Mouse (Mus musculus): Measurements from ENCODE around the gene Tmprss4. TPM values are rescaled to one million over a fixed set of nuclear protein-coding genes. Genes with fewer than 3 reads are reported as not detected.

The Tmprss4 gene
- polyA plus RNA-seq, 1 experiment from 2014 or later: not detected

GRCm38 (mm10) chr9:45235668-45236227 lies 31.9 kb upstream of the Tmprss4 start:
- 90% methylated on average over 6 of the region's 6 CpGs for WGBS
- H3K27ac ChIP-seq (ENCODE audit: low read length): no peak overlapping the region
- H3K4me3 ChIP-seq (replicated peaks; ENCODE audit: low read length): no peak overlapping the region
- H3K9ac ChIP-seq (replicated peaks; ENCODE audit: low read depth, low read length): no peak overlapping the region
- H3K4me2 ChIP-seq (ENCODE audit: low read length): no peak overlapping the region
- no peaks in the 10 kb centered on the region for H3K27me3 ChIP-seq (replicated peaks; ENCODE audit: control insufficient read depth, insufficient read depth, low read length)
- H3K9me3 ChIP-seq (ENCODE audit: control insufficient read depth, low read length): no peaks in the 10 kb centered on the region
- no peaks in the 10 kb centered on the region for H3K4me1 ChIP-seq (replicated peaks; ENCODE audit: control insufficient read depth, insufficient read depth, low read length)
- no peak for ATAC-seq
- H3K36me3 ChIP-seq (ENCODE audit: control insufficient read depth, insufficient read depth): no peaks in the 10 kb centered on the region

GRCm38 (mm10) chr9:45229359-45229758 lies 25.5 kb upstream of the Tmprss4 start:
- H3K9me3 ChIP-seq (ENCODE audit: control insufficient read depth, low read length): no peaks in the 10 kb centered on the region
- H3K36me3 ChIP-seq (ENCODE audit: control insufficient read depth, insufficient read depth): no peaks in the 10 kb centered on the region
- H3K9ac ChIP-seq (replicated peaks; ENCODE audit: low read depth, low read length): no peak overlapping the region
- H3K27me3 ChIP-seq (replicated peaks; ENCODE audit: control insufficient read depth, insufficient read depth, low read length): no peaks in the 10 kb centered on the region
- no peak overlapping the region for H3K4me3 ChIP-seq (replicated peaks; ENCODE audit: low read length)
- H3K27ac ChIP-seq (ENCODE audit: low read length): no peak overlapping the region
- 79% methylated on average over 8 of the region's 8 CpGs for WGBS
- no peak for ATAC-seq
- no peaks in the 10 kb centered on the region for H3K4me1 ChIP-seq (replicated peaks; ENCODE audit: control insufficient read depth, insufficient read depth, low read length)
- H3K4me2 ChIP-seq (ENCODE audit: low read length): no peak overlapping the region

GRCm38 (mm10) chr9:45221567-45221966 lies 17.7 kb upstream of the Tmprss4 start:
- Histone ChIP-seq H3K4me2 (ENCODE audit: low read length) (no peak overlapping the region), H3K27ac (ENCODE audit: low read length) (no peak overlapping the region), H3K9me3 (ENCODE audit: control insufficient read depth, low read length) (no peaks in the 10 kb centered on the region), H3K27me3 (replicated peaks; ENCODE audit: control insufficient read depth, insufficient read depth, low read length) (no peaks in the 10 kb centered on the region), H3K4me3 (replicated peaks; ENCODE audit: low read length) (no peak overlapping the region), H3K9ac (replicated peaks; ENCODE audit: low read depth, low read length) (no peak overlapping the region), H3K4me1 (replicated peaks; ENCODE audit: control insufficient read depth, insufficient read depth, low read length) (no peaks in the 10 kb centered on the region), H3K36me3 (ENCODE audit: control insufficient read depth, insufficient read depth) (no peaks in the 10 kb centered on the region)
- WGBS: 21% methylated on average over 6 of the region's 6 CpGs
- peak; percentile 33; the same call in 1 of the 2 replicates for ATAC-seq

- Histone ChIP-seq H3K9ac (replicated peaks; ENCODE audit: low read depth, low read length) (no peak overlapping the region), H3K27me3 (replicated peaks; ENCODE audit: control insufficient read depth, insufficient read depth, low read length) (no peaks in the 10 kb centered on the region), H3K4me2 (ENCODE audit: low read length) (no peak overlapping the region), H3K36me3 (ENCODE audit: control insufficient read depth, insufficient read depth) (no peaks in the 10 kb centered on the region), H3K27ac (ENCODE audit: low read length) (no peak overlapping the region), H3K4me1 (replicated peaks; ENCODE audit: control insufficient read depth, insufficient read depth, low read length) (no peaks in the 10 kb centered on the region), H3K9me3 (ENCODE audit: control insufficient read depth, low read length) (no peaks in the 10 kb centered on the region), H3K4me3 (replicated peaks; ENCODE audit: low read length) (no peak overlapping the region)
- 88% methylated on average over 3 of the region's 3 CpGs for WGBS
- no peak for ATAC-seq
These were observed 15.8 kb upstream of the Tmprss4 start for GRCm38 (mm10) chr9:45219644-45220043.

- Histone ChIP-seq H3K9ac (replicated peaks; ENCODE audit: low read depth, low read length) (no peak overlapping the region), H3K4me2 (ENCODE audit: low read length) (no peak overlapping the region), H3K4me1 (replicated peaks; ENCODE audit: control insufficient read depth, insufficient read depth, low read length) (no peaks in the 10 kb centered on the region), H3K27ac (ENCODE audit: low read length) (no peak overlapping the region), H3K4me3 (replicated peaks; ENCODE audit: low read length) (no peak overlapping the region), H3K36me3 (ENCODE audit: control insufficient read depth, insufficient read depth) (no peaks in the 10 kb centered on the region), H3K9me3 (ENCODE audit: control insufficient read depth, low read length) (no peaks in the 10 kb centered on the region), H3K27me3 (replicated peaks; ENCODE audit: control insufficient read depth, insufficient read depth, low read length) (no peaks in the 10 kb centered on the region)
- WGBS: 72% methylated on average over 11 of the region's 11 CpGs
- ATAC-seq: no peak
These were observed 11.8 kb upstream of the Tmprss4 start for GRCm38 (mm10) chr9:45215526-45216179.

GRCm38 (mm10) chr9:45212001-45212400 lies 8.1 kb upstream of the Tmprss4 start:
- H3K4me1 ChIP-seq (replicated peaks; ENCODE audit: control insufficient read depth, insufficient read depth, low read length): no peaks in the 10 kb centered on the region
- H3K9me3 ChIP-seq (ENCODE audit: control insufficient read depth, low read length): no peaks in the 10 kb centered on the region
- WGBS: 71% methylated on average over 6 of the region's 6 CpGs

GRCm38 (mm10) chr9:45207015-45207743 lies 3.3 kb upstream of the Tmprss4 start:
- 88% methylated on average over 7 of the region's 7 CpGs for WGBS
- Histone ChIP-seq H3K27me3 (replicated peaks; ENCODE audit: control insufficient read depth, insufficient read depth, low read length) (no peaks in the 10 kb centered on the region), H3K27ac (ENCODE audit: low read length) (no peak overlapping the region), H3K36me3 (ENCODE audit: control insufficient read depth, insufficient read depth) (no peaks in the 10 kb centered on the region), H3K4me3 (replicated peaks; ENCODE audit: low read length) (no peak overlapping the region), H3K4me2 (ENCODE audit: low read length) (no peak overlapping the region), H3K9ac (replicated peaks; ENCODE audit: low read depth, low read length) (no peak overlapping the region), H3K9me3 (ENCODE audit: control insufficient read depth, low read length) (no peaks in the 10 kb centered on the region), H3K4me1 (replicated peaks; ENCODE audit: control insufficient read depth, insufficient read depth, low read length) (no peaks in the 10 kb centered on the region)
- no peak for ATAC-seq

More at GRCm38 (mm10) chr9:45212001-45212400, 8.1 kb upstream of the Tmprss4 start:
- Histone ChIP-seq H3K4me2 (ENCODE audit: low read length) (no peak overlapping the region), H3K9ac (replicated peaks; ENCODE audit: low read depth, low read length) (no peak overlapping the region), H3K4me3 (replicated peaks; ENCODE audit: low read length) (no peak overlapping the region), H3K27me3 (replicated peaks; ENCODE audit: control insufficient read depth, insufficient read depth, low read length) (no peaks in the 10 kb centered on the region), H3K27ac (ENCODE audit: low read length) (no peak overlapping the region), H3K36me3 (ENCODE audit: control insufficient read depth, insufficient read depth) (no peaks in the 10 kb centered on the region)
- ATAC-seq: no peak

- no peaks in the 10 kb centered on the region for H3K27me3 ChIP-seq (replicated peaks; ENCODE audit: control insufficient read depth, insufficient read depth, low read length)
- no peaks in the 10 kb centered on the region for H3K36me3 ChIP-seq (ENCODE audit: control insufficient read depth, insufficient read depth)
- H3K9ac ChIP-seq (replicated peaks; ENCODE audit: low read depth, low read length): no peak overlapping the region
- no peak overlapping the region for H3K4me2 ChIP-seq (ENCODE audit: low read length)
- H3K4me1 ChIP-seq (replicated peaks; ENCODE audit: control insufficient read depth, insufficient read depth, low read length): no peaks in the 10 kb centered on the region
- no peaks in the 10 kb centered on the region for H3K9me3 ChIP-seq (ENCODE audit: control insufficient read depth, low read length)
- H3K4me3 ChIP-seq (replicated peaks; ENCODE audit: low read length): no peak overlapping the region
- WGBS: 75% methylated on average over 4 of the region's 4 CpGs
- H3K27ac ChIP-seq (ENCODE audit: low read length): no peak overlapping the region
- ATAC-seq: no peak
These were observed 2.2 kb upstream of the Tmprss4 start for GRCm38 (mm10) chr9:45206121-45206520.

GRCm38 (mm10) chr9:45205143-45205542 lies 1.3 kb upstream of the Tmprss4 start:
- 82% methylated on average over 5 of the region's 5 CpGs for WGBS

More at GRCm38 (mm10) chr9:45205143-45205542, 1.3 kb upstream of the Tmprss4 start:
- Histone ChIP-seq H3K27ac (ENCODE audit: low read length) (no peak overlapping the region), H3K4me3 (replicated peaks; ENCODE audit: low read length) (no peak overlapping the region), H3K4me2 (ENCODE audit: low read length) (no peak overlapping the region), H3K27me3 (replicated peaks; ENCODE audit: control insufficient read depth, insufficient read depth, low read length) (no peaks in the 10 kb centered on the region), H3K9ac (replicated peaks; ENCODE audit: low read depth, low read length) (no peak overlapping the region), H3K9me3 (ENCODE audit: control insufficient read depth, low read length) (no peaks in the 10 kb centered on the region), H3K36me3 (ENCODE audit: control insufficient read depth, insufficient read depth) (no peaks in the 10 kb centered on the region), H3K4me1 (replicated peaks; ENCODE audit: control insufficient read depth, insufficient read depth, low read length) (no peaks in the 10 kb centered on the region)
- no peak for ATAC-seq

All from forebrain, embryonic 16.5 days (tissue).